11 mouse cellular contexts compared by ENCODE assay signal in genomic region chr2:45197342-45197741, GRCm38 (mm10).
A peak's percentile ranks its signal among the peaks of the same experiment; 100 is the strongest.
DNase-seq lines count a peak whose midpoint lies in the region; TF ChIP-seq lines count a peak whose summit lies in the region.
"Had no signal": no experiment of that assay in that cellular context is flagged by ENCODE, and none has a peak within 500 bp of the region (broad histone marks: within the 10 kb centered on the region; RNA-seq: fewer than 3 reads in every experiment).

No protein-coding gene starts in this region.

- TF ChIP-seq CTCF in gastrocnemius, adult 2 months (IDR thresholded peaks at IDR 0.05): no peak

- H3K9me3 ChIP-seq in midbrain, embryonic 10.5 days (replicated peaks): no peaks in the 10 kb centered on the region

- intact Hi-C loops in gastrocnemius, adult 2 months (cut with DNase I): loop anchor here (5.0 kb wide), 1 partner anchor 80 kb away; no protein-coding TSS in a partner anchor
- intact Hi-C loops in left cerebral cortex, postnatal 14 days (cut with DNase I): no loop called here

- whole genome bisulfite sequencing in midbrain, embryonic 10.5 days: 86% methylated on average over 10 of the region's 10 CpGs

- H3K36me3 ChIP-seq in midbrain, embryonic 10.5 days: no peaks in the 10 kb centered on the region

- no peak for DNase-seq in gastrocnemius, adult 2 months
- no peak for DNase-seq in gastrocnemius, adult 8-10 months (ENCODE audit: low spot score in 2 of 2)
- DNase-seq in left cerebral cortex, postnatal 14 days (ENCODE audit: low spot score in 2 of 2): peak; percentile 22 to 26
- no peak for DNase-seq in left cerebral cortex, adult 8-10 months (ENCODE audit: low spot score in 2 of 2)
- DNase-seq in brain, adult 2 months (ENCODE audit: low read depth, low spot score): peak; percentile 58
- DNase-seq in monocyte, adult 2 months (ENCODE audit: low read depth in 1 of 2, low spot score in 2 of 2): peak; percentile 40 to 63
- no peak for DNase-seq in T-cell, adult 2 months (ENCODE audit: low spot score)
- DNase-seq in midbrain, embryonic 10.5 days (ENCODE audit: low spot score): no peak
- DNase-seq: cerebellum, postnatal 25 days; liver; right cerebral cortex, postnatal 4 days had no signal

- peak overlapping the region; percentile 57 for H3K27ac ChIP-seq in gastrocnemius, adult 2 months
- H3K27ac ChIP-seq in midbrain, embryonic 10.5 days (replicated peaks): no peak overlapping the region

- H3K27me3 ChIP-seq in midbrain, embryonic 10.5 days (ENCODE audit: low read depth, poor library complexity, severe bottlenecking): no peaks in the 10 kb centered on the region

- H3K4me1 ChIP-seq in midbrain, embryonic 10.5 days: peaks cover 7% of the 10 kb centered on the region

- no peak overlapping the region for H3K4me3 ChIP-seq in gastrocnemius, adult 2 months
- no peak overlapping the region for H3K4me3 ChIP-seq in midbrain, embryonic 10.5 days

Comparison
In these comparisons a context has a peak if more than half of its experiments do, and no peak if none do; other contexts are left out.
1. DNase-seq: peak in left cerebral cortex, postnatal 14 days (2 of 2), brain, adult 2 months (single experiment) and monocyte, adult 2 months (2 of 2); none in gastrocnemius, adult 2 months (single experiment), gastrocnemius, adult 8-10 months (0 of 2), left cerebral cortex, adult 8-10 months (0 of 2), T-cell, adult 2 months (single experiment) and midbrain, embryonic 10.5 days (single experiment).